Mouse (Mus musculus): ENCODE data around the gene Rsc1a1.

GRCm38 (mm10) chr4:141663122-141663931, 22.1 kb downstream of the Rsc1a1 start:
- no peak for TF ChIP-seq GATA1 (IDR thresholded peaks at IDR 0.05; ENCODE audit: low read depth, low read length)
- no peak for TF ChIP-seq CTCF (IDR thresholded peaks at IDR 0.05 in 2 of 3, conservative IDR thresholded peaks at IDR 0.05 in 1 of 3; ENCODE audit: control insufficient read depth in 1 of 3, insufficient read depth in 1 of 3, low read depth in 2 of 3, low read length in 3 of 3, poor library complexity in 1 of 3, severe bottlenecking in 1 of 3)
- no peak for TF ChIP-seq NRF1 (IDR thresholded peaks at IDR 0.05; ENCODE audit: insufficient read depth, low read depth, low read length, poor library complexity, severe bottlenecking)
- no peak for TF ChIP-seq POLR2A (IDR thresholded peaks at IDR 0.05; ENCODE audit: control insufficient read depth in 1 of 2, insufficient read depth in 1 of 2, low read depth in 1 of 2, low read length in 2 of 2, poor library complexity in 1 of 2)
- TF ChIP-seq EP300 (IDR thresholded peaks at IDR 0.05; ENCODE audit: low read depth in 1 of 2, low read length in 2 of 2) = no peak
